Mouse (Mus musculus) right cerebral cortex, postnatal 4 days (tissue): Measurements from ENCODE around the gene Hrasls5.
A peak's percentile ranks its signal among the peaks of the same experiment; 100 is the strongest.

Experiments
- DNase-seq: peaks from one replicate; pipeline ENCODE4 v3.0.0-alpha.2; 2022

Hrasls5 gene

DNA sequence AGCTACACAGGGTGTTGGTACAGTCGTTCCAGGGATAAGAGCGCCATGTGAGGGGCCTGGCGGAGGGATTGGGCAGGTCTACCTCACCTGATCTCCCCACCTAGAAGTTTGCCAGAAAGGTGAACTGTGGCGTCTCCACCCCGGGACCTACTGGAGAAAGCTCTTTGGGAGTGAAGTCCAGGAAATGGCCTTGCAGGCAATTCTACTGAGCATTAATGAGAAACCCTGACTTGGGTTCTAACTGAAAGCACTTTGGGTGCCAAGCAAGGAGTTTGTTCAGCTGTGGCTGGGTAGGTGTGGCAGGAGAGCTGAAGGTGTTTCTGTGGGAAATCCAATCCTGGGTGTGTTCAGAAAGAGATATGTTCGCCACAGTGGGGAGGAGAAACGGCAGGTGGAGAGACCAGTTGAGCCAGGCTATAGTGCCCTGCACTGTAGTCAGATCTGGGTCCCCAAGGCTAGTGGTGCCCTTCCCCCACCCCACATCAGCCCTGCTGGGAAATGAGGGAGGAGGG lies 4.6 kb upstream of the Hrasls5 start:
- no peak for DNase-seq

DNA sequence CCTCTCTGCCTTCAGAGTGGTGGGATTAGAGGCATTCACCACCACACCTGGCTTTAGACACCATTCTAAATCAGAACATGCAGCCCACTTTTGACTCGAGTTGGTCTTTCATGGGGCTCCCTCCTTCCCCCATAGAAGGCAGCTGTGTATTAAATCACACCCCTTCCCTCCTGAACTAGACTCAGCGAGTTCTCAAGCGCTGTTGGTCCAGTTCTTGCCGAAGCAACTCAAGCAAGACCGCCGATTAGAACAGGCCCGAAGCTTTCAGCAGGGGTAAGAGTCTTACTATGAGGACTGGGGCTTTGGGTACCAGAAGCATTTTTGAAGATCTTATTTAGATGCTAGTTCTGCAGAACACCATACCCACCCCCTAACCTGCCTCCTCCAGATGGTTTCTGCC lies 810 bp downstream of the Hrasls5 start:
- DNase-seq: no peak

DNA sequence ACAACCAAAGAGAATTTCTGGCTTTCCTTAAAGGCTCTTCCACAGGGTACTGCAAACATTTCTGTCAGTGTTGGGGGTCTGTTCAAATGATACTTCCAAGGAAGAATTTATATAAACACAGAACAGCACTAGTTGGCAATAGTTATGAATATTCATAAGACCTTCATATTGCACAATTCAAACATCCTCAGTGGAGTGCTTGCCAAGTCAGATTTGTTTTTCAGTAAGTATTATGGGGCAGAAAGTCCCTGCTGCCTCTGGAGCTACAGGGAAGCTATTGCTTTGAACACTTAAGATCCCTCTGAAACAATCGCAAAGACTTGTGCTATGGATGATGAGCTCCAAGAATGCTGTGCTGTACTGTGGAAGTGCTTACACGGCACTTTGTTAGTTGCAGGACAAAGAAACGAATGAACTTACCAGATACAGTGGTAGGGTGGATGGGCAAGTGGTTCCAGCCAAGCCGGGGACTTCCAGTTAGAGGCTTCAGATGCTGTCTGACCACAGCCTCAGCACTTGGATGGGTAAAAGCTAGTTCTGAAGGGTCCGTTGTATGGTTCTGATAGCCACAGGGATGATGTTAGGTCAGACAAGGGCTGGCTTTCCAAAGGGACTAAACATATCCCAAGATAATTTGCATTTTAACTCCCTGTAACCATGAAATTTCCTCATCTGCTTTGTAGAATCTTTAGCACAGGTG lies 4.0 kb downstream of the Hrasls5 start:
- DNase-seq: no peak

DNA sequence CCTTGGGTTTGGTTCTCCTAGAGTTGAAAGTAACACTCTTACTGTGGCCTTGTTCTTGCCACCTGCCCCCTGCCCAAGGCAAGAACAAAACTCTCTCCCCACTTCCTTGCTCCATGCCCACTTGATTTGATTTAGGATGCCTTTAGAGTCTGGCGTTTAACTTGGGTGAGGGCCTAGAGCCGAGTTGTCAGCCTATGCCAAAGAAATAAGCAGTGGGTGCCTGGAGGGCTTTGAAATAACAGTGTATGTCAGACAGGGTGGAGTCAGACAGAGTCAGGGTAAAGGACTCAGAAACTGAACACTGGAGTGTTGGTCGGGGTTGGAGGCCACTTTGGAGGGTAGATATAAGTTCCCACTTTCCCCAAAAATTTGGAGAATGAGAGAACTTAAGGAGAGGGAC lies 4.7 kb downstream of the Hrasls5 start:
- DNase-seq: no peak

DNA sequence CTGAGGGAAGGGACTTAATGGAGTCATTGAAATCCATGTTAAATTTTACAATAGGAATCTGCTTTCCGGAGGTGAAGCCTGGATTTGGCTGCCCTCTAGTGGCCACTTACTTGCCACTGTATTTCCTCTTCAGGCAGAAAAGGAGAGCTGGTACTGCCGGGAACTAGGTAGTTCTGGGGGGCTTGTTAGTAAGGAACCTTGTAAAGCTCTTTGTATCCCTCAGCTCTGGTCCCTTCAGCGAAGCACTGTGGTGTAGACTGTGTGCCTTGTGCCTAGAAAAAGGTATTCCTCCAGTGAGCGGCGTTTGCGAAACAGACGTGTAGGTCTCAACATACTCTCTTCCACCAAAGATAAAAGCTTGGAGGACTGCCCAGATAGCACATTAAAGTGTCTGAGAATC lies 5.4 kb downstream of the Hrasls5 start:
- DNase-seq: peak; percentile 77

GRCm38 (mm10) chr19:7633021-7633420 lies 20.7 kb downstream of the Hrasls5 start:
- no peak for DNase-seq

GRCm38 (mm10) chr19:7633786-7634185 lies 21.4 kb downstream of the Hrasls5 start:
- DNase-seq: no peak

GRCm38 (mm10) chr19:7648913-7649666 lies 36.7 kb downstream of the Hrasls5 start:
- no peak for DNase-seq

DNA sequence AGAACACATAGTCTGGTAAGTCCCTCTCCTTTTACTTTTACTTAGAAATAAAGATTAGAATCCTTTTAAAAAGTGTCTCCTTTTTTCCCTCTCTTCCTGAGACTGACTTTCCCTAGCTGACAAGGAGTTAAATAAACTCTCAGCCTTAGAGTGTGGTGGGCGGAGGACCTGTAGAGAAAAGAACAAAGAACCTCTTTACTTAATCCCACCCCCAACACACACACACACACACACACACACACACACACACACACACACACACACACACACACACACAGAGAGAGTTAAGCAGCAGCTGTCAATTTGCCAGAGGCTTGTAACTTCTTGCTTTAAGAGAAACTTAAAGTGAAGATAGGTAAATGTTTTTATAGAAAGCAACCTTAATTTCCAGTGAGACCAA lies 59.7 kb downstream of the Hrasls5 start:
- DNase-seq: no peak

DNA sequence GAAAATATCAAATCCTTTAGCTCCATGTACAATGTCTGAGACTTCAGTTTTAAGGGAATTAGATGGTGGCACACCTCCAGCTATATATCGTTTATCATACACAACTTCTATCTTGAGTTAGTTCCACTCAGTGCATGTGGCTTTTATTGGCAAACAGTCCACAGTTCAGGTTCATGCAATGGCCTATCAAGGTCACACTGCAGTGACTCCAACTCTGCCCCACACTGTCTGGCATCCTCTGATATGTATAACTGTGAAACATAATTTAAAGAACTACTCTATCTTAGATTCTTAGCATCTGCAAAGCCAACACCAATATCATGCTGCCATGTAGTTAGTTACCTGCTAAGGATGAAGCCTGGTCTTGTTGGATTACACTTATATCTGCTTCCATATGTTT lies 75.6 kb downstream of the Hrasls5 start:
- DNase-seq: no peak
